Mouse (Mus musculus): ENCODE results near the gene Ramp2. TPM values are rescaled to one million over a fixed set of nuclear protein-coding genes. Genes with fewer than 3 reads are reported as not detected.

Ramp2 gene
- total and polyA plus RNA-seq, 3 experiments: 46.5 to 109 (median 46.9) TPM

DNA sequence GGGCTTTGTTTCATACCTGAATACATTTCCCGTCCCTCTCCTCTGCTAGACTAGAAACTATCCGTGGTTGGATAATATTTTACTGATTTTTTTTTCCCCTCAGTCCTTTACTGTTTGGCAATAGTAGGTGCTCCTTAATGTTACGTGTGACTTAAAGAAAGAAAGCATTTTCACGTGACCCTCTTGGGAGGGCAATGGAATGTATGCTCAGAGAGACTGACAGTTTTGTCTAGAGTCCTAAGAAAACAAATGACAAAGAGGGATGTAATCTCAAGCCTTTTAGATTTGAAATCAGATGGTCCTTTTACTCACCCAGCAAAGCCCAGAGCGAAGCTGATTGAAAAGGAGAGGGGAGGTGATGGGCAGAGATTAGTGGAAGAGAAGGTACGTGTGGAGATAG, 20.1 kb downstream of the Ramp2 start:
- no peak for DNase-seq

DNA sequence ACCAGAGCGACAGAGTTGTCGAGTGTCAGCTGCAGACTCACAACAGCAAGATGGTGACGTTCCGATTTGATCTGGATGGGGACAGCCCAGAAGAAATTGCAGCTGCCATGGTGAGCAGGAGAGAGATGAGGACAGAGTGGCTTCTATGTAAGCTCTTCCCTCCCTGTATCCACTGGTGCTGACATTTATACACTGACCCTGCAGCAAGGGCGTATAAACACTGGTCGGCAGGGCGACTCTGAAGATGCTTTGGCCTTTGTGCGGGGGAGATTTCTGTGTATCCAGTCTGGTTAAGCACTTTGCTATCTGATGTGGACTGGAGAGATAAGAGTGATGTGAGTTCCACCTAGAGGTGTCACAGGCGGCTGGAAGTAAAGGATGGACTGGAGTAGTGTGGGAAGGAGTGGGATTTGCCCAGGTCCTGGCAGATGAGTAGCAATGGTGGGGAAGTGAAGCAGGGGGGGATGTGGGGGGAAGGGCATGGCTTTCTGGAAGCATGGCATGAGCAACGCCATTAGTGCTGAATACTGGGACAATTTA, 23.8 kb downstream of the Ramp2 start:
- no peak for DNase-seq

DNA sequence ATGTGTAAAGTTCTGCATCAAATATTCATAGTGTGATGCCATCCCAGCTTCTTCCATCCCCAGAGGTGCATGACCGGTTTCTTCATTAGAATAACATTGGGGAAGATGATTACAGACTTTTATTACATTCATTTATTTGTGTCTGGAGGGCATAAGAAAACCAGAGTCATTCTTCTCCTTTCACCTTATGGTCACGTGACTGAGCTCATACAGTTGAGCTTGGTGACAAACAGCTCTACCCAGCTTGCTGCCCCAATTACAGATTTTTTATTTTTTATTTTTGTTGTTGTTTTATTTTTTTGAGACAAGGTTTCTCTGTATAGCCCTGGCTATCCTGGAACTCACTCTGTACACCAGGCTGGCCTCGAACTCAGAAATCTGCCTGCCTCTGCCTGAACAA, 26.6 kb downstream of the Ramp2 start:
- DNase-seq: no peak

DNA sequence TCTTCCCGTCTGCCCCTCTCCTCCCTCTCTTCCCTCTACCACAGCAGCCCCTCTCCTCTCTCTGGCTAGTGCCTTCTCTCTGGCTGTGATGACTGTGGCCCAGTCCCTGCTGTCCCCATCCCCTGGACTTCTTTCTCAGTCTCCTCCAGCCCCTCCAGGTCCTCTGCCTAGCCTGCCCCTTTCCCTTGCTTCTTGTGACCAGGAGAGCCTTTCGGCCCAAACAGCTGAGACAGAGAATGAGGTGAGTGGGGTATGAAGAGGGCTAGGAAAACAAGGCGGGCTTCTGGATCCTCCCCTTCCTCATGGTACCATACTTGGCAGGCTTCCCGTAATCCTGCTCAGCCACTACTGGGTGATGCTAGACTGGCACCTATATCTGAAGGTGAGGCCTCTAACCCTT, 29.5 kb downstream of the Ramp2 start:
- DNase-seq: no peak

DNA sequence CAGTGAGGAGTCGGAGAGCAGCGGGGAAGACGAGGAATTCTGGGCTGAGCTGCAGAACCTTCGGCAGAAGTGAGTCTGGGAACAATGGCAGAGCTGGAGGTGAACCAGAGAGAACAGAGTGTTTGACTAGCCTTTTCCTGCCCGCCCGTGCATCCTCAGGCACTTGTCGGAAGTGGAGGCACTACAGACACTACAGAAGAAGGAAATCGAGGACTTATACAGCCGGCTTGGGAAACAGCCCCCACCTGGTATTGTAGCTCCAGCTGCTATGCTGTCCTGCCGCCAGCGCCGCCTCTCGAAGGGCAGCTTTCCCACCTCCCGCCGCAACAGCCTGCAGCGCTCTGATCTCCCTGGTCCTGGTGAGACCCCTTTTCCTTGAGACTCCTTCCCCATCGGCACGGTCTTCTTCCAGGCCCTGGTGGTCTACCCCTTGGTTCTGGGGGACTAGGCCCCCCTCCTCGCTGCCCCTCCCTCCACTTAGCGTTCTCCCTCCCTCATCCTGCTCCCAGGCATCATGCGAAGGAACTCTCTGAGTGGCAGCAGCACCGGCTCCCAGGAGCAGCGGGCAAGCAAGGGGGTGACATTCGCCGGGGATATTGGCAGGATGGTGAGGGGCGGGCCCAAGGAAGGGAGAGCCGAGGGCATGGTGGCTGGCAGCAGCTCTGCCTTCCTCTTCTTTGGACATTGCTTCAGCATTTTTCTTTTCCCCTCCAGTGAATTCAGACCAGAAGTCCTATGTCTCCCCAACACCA, 30.7 kb downstream of the Ramp2 start:
- DNase-seq: no peak

DNA sequence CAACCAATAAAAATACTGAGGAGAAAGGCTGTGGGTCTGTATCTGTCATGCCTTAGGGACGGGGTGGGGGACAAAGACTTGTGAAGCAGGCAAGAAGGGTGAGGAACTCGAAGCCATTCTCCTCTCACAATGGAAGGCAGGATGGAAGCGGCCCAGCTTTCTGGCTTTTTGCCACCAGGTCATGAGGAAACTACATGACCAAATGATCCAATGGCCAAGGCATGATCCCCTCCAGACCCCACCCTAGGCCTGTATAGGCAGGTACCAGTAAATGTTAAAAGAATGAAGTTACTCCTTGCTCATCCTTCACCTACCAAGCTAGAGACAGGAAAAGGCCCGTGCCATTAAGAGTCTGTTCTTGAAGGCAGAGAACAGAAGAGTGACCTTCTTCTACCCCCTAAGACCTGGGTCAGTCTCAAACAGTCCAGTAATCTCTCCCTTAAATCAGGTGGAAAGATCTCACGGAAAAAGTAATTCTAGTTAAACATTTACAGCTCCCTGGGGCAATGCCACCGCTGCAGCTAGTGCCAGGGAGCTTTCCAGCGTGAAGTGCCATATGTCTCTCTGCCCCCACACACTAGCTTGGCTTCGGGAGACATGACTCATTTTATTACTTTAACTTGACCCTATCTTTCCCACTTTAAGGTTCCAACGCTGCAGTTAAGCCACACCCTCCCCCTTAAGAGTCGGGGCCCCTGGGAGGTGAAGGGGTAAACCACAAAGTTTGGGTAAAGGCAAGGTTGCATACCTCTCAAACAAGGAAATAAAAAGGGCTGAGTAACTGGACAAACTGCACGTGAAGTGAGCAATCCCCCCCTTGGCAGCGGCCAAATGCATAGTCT, 31.8 kb downstream of the Ramp2 start:
- no peak for DNase-seq

DNA sequence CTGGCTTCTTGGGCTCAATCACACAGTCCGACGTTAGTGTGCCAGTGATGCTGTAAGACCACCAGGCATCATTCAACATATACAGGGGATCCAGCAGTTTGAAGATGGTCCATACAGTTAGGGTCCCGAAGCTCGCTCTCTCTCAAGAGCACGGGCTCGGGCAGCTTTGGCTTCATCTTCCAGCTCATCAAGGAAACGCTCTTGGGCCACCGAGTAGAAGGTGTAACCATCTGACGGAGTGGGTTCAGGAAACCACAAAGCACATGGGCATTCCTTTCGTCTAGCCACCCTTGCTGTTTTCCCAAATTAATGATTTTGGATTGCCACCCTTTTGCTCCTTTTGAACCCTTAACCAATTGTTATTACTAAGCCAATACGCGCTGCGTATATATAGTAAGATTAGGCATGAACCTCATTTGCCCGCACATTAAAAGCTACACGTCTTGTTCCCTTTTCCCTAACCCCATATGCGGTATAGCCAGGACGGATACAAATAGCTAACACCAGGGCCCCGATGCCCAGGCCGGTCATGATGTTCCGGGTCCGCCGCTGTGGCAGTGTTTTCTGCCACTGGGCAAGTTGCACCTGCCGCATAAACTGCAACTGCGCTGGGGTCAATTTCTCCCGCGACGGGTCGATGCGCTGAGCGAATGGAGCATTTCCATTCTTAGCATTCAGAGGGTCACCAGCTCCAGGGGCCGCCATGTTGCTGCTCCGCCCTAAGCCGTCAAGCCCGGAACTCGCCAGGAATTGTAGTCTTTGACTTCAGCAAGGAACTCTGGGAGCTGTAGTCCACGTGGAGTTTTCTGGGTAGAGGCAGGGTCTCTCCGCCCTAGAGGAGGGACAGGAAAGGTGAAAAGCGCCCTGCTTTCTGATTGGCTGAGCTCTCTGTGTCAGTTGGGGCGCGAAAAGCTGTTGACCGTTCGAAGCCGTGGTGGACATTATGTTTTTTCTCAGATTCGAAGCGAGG, 32.7 kb downstream of the Ramp2 start, which contains the start of the genes Cntd1 and Coa3:
TSS of gene Cntd1 (plus strand) at position 790 of the 970 bp plus-strand sequence.
TSS of gene Coa3 (minus strand) at position 892 of the 970 bp plus-strand sequence.
- DNase-seq: peak; percentile 90

DNA sequence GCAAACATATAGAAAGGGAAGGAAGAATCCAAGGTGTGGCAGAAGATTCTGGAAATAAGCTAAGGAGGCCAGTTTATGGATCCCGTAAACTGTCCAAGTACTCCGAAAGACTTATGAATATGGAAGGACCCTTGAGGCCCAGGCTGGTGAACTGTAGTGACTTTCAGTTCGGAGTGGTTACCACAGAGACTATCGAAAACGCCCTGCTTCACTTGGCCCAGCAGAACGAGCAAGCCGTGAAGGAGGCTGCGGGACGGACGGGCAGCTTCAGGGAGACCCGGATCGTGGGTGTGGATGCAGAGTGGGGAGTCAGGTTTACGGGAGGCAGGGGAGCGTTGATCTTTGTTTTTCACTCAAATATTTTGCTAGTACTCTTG, 33.4 kb downstream of the Ramp2 start:
- no peak for DNase-seq

DNA sequence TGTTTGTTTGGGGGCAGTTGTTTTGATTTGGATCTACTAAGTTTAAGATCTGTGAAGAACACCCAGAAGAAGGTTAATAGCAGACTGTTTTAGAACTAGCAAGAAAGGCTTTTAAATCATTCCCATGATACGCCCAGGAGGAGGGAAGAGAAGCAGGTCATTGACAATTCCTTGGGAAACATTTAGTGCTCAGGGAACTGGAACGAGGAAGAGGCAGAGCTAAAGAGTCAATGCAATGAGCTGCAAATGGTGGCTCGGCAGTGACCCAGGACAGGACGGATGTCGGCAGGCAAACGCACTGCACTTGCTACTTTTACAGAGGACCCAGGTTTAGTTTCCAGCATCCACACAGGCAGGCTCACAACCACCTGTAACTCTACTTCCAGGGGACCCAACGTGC, 35.0 kb downstream of the Ramp2 start:
- no peak for DNase-seq

DNA sequence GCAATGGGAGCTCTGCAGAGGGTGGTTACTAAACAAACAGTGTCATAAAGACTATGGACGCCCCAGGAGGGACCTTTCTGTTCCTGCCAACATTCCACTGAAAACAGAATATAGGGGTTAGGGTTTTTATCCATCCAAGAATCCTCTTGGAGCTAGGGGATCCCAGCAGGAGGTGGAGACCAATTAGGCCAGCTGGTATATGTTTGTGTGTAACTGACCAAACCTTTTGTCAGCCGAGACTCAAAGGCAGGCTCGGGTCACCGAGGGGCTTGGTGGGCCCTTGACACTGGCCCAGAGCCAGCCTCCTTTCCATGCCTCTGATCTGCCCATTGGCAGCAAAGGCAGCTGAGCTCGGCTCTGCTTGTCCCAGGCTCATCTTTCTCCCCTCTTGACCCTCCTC, 37.1 kb downstream of the Ramp2 start:
- no peak for DNase-seq

DNA sequence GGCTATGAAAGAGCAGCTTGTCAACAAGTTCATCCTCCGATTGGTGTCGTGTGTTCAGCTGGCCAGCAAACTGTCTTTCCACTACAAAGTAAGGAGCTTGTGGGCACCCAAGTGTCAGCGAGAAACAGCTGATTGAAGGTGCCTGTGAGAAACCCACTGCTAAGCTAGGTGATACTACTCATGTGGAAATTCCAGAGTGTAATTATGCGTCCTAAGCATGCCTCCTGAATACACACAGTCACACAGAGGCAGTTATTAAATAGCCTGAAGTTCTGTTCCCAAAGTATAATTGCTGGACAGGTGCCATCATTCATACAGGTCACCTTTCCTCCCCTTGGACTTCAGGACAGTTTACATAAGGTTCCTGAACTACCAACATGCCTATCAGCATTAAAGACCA, 38.0 kb downstream of the Ramp2 start:
- no peak for DNase-seq

DNA sequence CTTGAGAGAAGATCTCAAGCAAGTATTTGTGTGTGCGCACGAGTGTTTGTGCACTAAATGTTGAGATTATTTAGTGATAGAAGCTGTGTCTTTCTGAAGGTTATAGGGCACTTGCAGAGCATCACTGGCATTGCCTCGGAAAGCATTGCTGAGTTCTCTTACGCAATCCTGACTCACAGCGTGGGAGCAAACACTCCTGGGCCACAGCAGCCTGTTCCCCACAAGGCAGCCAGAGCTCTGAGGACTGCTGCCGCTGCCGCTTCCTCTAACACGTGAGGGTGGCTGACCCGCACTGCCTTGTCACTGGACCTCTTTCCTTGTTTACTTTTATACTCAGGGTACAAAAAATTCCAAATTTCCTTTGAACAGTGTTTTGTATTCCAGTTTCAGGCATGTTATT, 41.5 kb downstream of the Ramp2 start:
- DNase-seq: peak; percentile 83

DNA sequence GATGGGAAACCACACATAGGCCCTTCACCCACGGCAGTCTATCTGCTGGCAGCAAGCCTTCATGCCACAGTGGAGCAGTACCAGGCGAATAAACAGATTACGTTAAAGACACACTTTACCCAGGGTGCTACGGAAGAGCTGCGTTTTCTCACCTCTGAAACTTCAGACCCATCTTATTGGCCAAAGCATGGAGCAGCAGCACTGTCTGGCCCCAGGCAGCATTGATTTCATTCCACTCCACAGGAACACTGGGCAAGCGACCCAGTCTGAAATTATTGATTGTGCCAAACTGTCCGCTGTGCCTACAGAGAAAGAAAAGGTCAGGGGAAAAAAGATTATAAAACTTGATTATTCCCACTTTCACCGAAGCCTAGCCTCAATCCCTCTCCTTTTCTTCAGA, 45.4 kb downstream of the Ramp2 start:
- no peak for DNase-seq

DNA sequence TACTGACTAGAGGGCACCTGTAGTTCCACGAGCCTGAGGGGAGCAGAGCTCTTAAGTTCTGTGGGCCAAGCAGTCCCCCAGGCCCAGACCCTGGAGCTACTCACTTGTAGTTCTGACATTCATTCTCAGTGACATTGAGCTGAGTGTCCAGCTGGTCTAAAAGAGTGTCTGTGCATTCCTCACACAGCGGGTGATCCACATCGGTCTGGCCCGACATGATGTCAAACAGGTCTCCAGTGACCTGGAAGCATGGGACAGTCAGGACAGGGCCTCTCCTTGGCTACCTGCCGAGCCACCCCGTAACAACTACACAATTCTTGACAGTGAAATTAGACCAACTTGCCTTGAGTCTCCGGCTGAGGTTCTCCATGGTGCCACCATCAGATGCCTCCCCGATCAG, 49.4 kb downstream of the Ramp2 start:
- no peak for DNase-seq

DNA sequence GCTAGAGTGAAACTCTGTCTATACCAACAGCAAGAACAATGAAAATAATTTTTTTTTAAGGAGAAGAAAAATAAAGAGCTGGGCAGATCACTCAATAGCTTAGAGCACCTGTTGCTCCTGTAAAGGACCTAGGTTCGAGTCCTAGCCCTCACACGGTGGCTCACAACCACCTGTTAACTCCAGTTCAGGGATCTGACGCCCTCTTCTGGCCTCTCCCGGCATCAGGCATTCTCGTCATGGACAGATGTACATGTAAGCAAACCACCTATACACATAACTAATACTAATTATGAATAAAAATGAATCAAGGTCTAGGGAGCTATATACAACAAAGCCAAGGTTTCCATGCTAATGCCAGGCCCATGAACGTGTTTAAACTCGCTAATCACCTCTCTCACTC, 55.1 kb downstream of the Ramp2 start:
- no peak for DNase-seq

DNA sequence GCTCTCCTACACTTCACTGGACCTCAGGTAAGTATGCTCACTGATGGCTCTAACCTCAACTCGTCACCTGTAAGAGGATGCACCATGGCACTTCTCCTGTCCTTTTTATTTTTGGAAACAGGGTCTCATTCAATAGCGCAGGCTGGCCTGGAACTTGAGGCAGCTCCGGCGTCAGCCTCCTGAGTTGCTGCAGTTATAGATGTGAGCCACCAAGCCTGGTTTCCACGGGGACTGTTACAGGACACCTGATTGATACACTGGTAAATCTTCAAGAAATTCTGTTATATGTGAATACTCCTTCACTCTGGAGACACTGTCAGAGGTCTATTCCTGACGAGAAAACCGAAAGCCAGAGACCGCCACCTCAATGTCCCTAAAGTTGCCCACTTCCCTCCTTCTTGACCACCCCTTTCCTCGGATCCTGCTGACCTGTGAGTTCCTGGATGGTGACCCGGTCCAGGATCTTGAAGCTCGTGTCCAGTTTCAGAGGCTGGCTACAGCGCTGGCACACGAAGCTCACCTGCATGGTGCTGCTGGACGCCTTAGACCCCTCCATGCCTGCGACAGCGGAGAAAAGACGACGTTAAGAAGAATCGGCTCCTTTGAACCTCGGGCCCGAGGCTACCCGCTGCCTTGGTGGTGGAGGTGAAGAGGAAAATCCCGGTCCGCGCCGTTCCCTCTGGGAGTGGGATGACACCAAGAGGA, 55.6 kb downstream of the Ramp2 start:
- DNase-seq: no peak

DNA sequence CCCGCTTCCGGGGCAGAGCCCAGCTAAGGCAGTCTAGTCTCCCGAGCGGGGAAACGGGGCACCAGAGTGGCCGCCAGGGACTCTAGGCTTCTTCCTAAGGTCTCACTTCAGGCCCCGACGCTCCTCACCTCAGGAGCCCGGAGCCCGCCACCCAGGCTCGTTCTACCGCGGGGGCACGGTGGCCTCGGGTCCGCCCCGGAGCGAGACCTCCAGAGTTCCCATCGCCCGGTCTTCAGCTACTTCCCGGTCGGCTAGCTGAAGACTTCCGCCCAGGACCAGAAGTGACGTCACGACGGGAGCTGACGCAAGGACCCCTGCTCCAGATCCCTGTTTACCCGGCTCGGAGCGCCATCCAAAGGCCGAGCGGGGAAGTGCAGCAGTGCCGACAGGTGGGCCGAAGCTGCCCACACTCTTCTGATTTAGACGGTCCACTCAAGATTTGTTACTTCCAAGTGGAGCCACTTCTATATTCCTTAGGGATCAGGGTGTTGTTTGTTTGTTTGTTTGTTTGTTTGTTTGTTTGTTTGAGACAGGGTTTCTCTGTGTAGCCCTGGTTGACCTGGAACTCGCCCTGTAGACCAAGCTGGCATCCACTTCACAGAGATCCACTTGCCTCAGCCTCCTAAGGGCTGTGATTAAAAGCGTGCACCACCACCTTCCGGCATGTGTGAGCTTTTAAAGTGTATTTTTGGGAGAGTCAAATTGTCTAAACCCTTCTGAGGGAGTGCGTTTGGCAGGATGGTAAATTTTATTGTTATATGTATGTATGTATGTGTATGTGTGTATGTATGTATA, 56.4 kb downstream of the Ramp2 start, which contains the start of gene Becn1:
TSS of gene Becn1 (minus strand) at position 283 of the 795 bp plus-strand sequence.
- peak; percentile 94 for DNase-seq

DNA sequence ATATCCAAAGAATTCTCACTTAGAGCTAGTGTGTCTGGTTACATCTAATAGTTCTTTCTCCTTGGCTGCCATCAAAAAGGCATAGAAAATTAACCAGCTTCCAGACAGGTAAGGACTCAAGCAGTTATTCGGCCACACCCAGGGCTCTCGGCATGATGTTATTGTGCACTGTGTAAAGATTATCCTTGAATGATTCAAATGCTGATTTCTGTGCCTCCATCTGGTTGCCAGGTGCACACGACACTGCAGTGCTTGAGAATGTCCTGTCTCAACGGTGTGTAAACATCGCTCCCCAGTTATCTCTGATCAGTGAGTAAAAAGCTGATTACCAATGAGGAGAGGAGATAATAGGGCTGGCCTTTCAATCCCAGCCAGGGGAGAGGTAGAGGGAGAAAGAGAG, 61.9 kb downstream of the Ramp2 start:
- no peak for DNase-seq
